12 mouse cellular contexts compared by ENCODE assay signal in genomic region chr11:88687010-88687409, GRCm38 (mm10). TPM values are rescaled to one million over a fixed set of nuclear protein-coding genes. Genes with fewer than 3 reads are reported as not detected.
DNase-seq lines count a peak whose midpoint lies in the region; ATAC-seq lines count a peak whose summit lies in the region.
"Had no signal": no experiment of that assay in that cellular context is flagged by ENCODE, and none has a peak within 500 bp of the region (broad histone marks: within the 10 kb centered on the region; RNA-seq: fewer than 3 reads in every experiment).

No protein-coding gene starts in this region.

- peak overlapping the region; percentile 52 for H3K27ac ChIP-seq in heart, embryonic 16.5 days (ENCODE audit: low read length)
- H3K27ac ChIP-seq in heart, embryonic 11.5 days (ENCODE audit: low read depth, low read length) = no peak overlapping the region
- no peak overlapping the region for H3K27ac ChIP-seq in midbrain, embryonic 15.5 days
- H3K27ac ChIP-seq: forebrain, embryonic 10.5 days; limb, embryonic 12.5 days had no signal

- H3K9me3 ChIP-seq in heart, embryonic 16.5 days (replicated peaks; ENCODE audit: control insufficient read depth, low read length) = no peaks in the 10 kb centered on the region
- H3K9me3 ChIP-seq in heart, embryonic 11.5 days (replicated peaks; ENCODE audit: control insufficient read depth, low read length) = no peaks in the 10 kb centered on the region
- no peaks in the 10 kb centered on the region for H3K9me3 ChIP-seq in midbrain, embryonic 15.5 days
- H3K9me3 ChIP-seq: forebrain, embryonic 10.5 days; limb, embryonic 12.5 days had no signal

- no peak for ATAC-seq in heart, embryonic 16.5 days (replicated peaks; ENCODE audit: extremely low read depth, insufficient read depth, low FRiP score)
- no peak for ATAC-seq in heart, embryonic 11.5 days (replicated peaks; ENCODE audit: insufficient number of reproducible peaks, low FRiP score, low TSS enrichment)
- ATAC-seq in midbrain, embryonic 15.5 days (replicated peaks) = no peak

- no peak overlapping the region for H3K4me3 ChIP-seq in heart, embryonic 16.5 days (ENCODE audit: low read length)
- H3K4me3 ChIP-seq in heart, embryonic 11.5 days (ENCODE audit: low read depth, low read length) = no peak overlapping the region
- H3K4me3 ChIP-seq in midbrain, embryonic 15.5 days = no peak overlapping the region
- H3K4me3 ChIP-seq: forebrain, embryonic 10.5 days; limb, embryonic 12.5 days had no signal

- no peak overlapping the region for H3K4me2 ChIP-seq in heart, embryonic 16.5 days (ENCODE audit: low read depth, low read length)
- H3K4me2 ChIP-seq in heart, embryonic 11.5 days = no peak overlapping the region
- no peak overlapping the region for H3K4me2 ChIP-seq in midbrain, embryonic 15.5 days
- H3K4me2 ChIP-seq: limb, embryonic 12.5 days had no signal

- H3K27me3 ChIP-seq in heart, embryonic 16.5 days (ENCODE audit: control insufficient read depth, insufficient read depth, low read length) = no peaks in the 10 kb centered on the region
- no peaks in the 10 kb centered on the region for H3K27me3 ChIP-seq in heart, embryonic 11.5 days (ENCODE audit: control insufficient read depth, insufficient read depth, low read length)
- no peaks in the 10 kb centered on the region for H3K27me3 ChIP-seq in midbrain, embryonic 15.5 days (replicated peaks)
- H3K27me3 ChIP-seq: limb, embryonic 12.5 days had no signal

- H3K36me3 ChIP-seq in heart, embryonic 16.5 days (ENCODE audit: control insufficient read depth, insufficient read depth) = peaks cover 5% of the 10 kb centered on the region
- H3K36me3 ChIP-seq in heart, embryonic 11.5 days (ENCODE audit: control insufficient read depth, insufficient read depth, low read length) = peaks cover 4% of the 10 kb centered on the region; the same call in 1 of the 2 replicates
- no peaks in the 10 kb centered on the region for H3K36me3 ChIP-seq in midbrain, embryonic 15.5 days (replicated peaks)

- peak; percentile 48 for DNase-seq in ZHBTc4 (ENCODE audit: low read depth, low spot score)
- DNase-seq in kidney, postnatal 14 days = peak; percentile 75
- peak; percentile 60 for DNase-seq in lung, postnatal 25 days (ENCODE audit: low spot score)
- no peak for DNase-seq in left cerebral cortex, postnatal 14 days (ENCODE audit: low spot score in 2 of 2)
- DNase-seq in spleen, postnatal 14 days (ENCODE audit: low spot score in 2 of 2) = no peak
- DNase-seq: cerebellum, postnatal 14 days; spleen, adult 18-20 months had no signal

- intact Hi-C loops in left cerebral cortex, postnatal 14 days (cut with DNase I) = no loop called here

- peaks cover 46% of the 10 kb centered on the region for H3K4me1 ChIP-seq in heart, embryonic 16.5 days (ENCODE audit: control insufficient read depth, insufficient read depth, low read length)
- H3K4me1 ChIP-seq in heart, embryonic 11.5 days (ENCODE audit: control insufficient read depth, insufficient read depth, low read length) = peaks cover 55% of the 10 kb centered on the region
- H3K4me1 ChIP-seq in midbrain, embryonic 15.5 days = peaks cover 70% of the 10 kb centered on the region

- no peak overlapping the region for H3K9ac ChIP-seq in heart, embryonic 16.5 days (ENCODE audit: low read length)
- H3K9ac ChIP-seq in heart, embryonic 11.5 days (ENCODE audit: low read depth, low read length) = no peak overlapping the region
- H3K9ac ChIP-seq in midbrain, embryonic 15.5 days = no peak overlapping the region
- H3K9ac ChIP-seq: limb, embryonic 12.5 days had no signal

- 33% methylated on average over 5 of the region's 5 CpGs for WGBS in heart, embryonic 16.5 days
- WGBS in heart, embryonic 11.5 days (ENCODE audit: insufficient replicate concordance) = 65% methylated on average over 5 of the region's 5 CpGs
- 81% methylated on average over 5 of the region's 5 CpGs for WGBS in midbrain, embryonic 15.5 days

RNA-seq across cellular contexts. Expression of gene Msi2, which starts 31.3 kb away (rescaled TPM):
- polyA plus RNA-seq in heart, embryonic 16.5 days (2015; fragmentation: Nextera tagmentation; extraction: Ambion mirVana) = 20.3 and 20.6 TPM in 2 replicates
- polyA plus RNA-seq in heart, embryonic 11.5 days (2014; fragmentation: Nextera tagmentation; extraction: Ambion mirVana) = 15.3 and 18.4 TPM in 2 replicates
- 100 to 1,000 TPM in 1 of 2 experiments, 10 to 100 TPM in 1; 97.8 to 103 TPM for total RNA-seq in left cerebral cortex, postnatal 14 days (2021)
- 32.0 and 33.6 TPM in 2 replicates for polyA plus RNA-seq in midbrain, embryonic 15.5 days (2015; fragmentation: Nextera tagmentation; extraction: Ambion mirVana)

Comparison
In these comparisons a context has a peak if more than half of its experiments do, and no peak if none do; other contexts are left out.
1. DNase-seq: peak in ZHBTc4 (single experiment), kidney, postnatal 14 days (single experiment) and lung, postnatal 25 days (single experiment); none in left cerebral cortex, postnatal 14 days (0 of 2) and spleen, postnatal 14 days (0 of 2).